ENCODE assay signal across 9 mouse cellular contexts in the genomic region with DNA sequence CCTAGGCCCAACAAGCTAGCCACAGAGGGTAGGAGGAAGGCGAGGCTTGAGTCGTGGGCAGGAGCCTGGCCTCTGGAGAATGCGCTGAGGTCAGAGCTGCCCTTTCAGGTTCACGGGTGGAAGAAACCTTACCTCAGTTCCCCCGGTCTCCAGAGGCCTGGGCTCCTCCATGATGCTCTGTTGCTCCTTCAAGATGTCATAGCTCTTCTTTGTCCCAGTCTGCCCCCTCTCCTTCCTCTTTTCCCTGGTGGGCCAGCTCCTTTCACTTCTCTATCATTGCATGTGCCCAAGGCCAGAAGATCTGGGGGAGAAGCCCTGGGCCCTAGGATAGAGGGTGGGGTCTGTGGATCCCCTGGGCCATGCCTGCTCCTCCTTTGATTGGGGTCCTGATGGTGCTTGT. TPM values are rescaled to one million over a fixed set of nuclear protein-coding genes. Genes with fewer than 3 reads are reported as not detected.
DNase-seq lines count a peak whose midpoint lies in the region; ATAC-seq lines count a peak whose summit lies in the region.
"Had no signal": no experiment of that assay in that cellular context is flagged by ENCODE, and none has a peak within 500 bp of the region (broad histone marks: within the 10 kb centered on the region; RNA-seq: fewer than 3 reads in every experiment).

No protein-coding gene starts in this region.

- WGBS in heart, embryonic 11.5 days (ENCODE audit: insufficient replicate concordance) = 77% methylated on average over 5 of the region's 5 CpGs
- 72% methylated on average over 5 of the region's 5 CpGs for WGBS in hindbrain, embryonic 15.5 days
- 87% methylated on average over 5 of the region's 5 CpGs for WGBS in midbrain, embryonic 13.5 days

- peaks cover 2% of the 10 kb centered on the region; the same call in 1 of the 2 replicates for H3K36me3 ChIP-seq in heart, embryonic 11.5 days (ENCODE audit: control insufficient read depth, insufficient read depth, low read length)
- H3K36me3 ChIP-seq in hindbrain, embryonic 15.5 days = no peaks in the 10 kb centered on the region
- peaks cover 3% of the 10 kb centered on the region; the same call in 1 of the 2 replicates for H3K36me3 ChIP-seq in midbrain, embryonic 13.5 days

- H3K4me2 ChIP-seq in heart, embryonic 11.5 days = peak overlapping the region; percentile 68
- H3K4me2 ChIP-seq in hindbrain, embryonic 15.5 days = peak overlapping the region; percentile 99
- peak overlapping the region; percentile 95 for H3K4me2 ChIP-seq in midbrain, embryonic 13.5 days (replicated peaks)

- H3K27me3 ChIP-seq in heart, embryonic 11.5 days (ENCODE audit: control insufficient read depth, insufficient read depth, low read length) = no peaks in the 10 kb centered on the region
- H3K27me3 ChIP-seq in hindbrain, embryonic 15.5 days = no peaks in the 10 kb centered on the region
- H3K27me3 ChIP-seq in midbrain, embryonic 13.5 days = no peaks in the 10 kb centered on the region
- H3K27me3 ChIP-seq: Patski had no signal

- no peak for DNase-seq in heart, adult 18-20 months
- no peak for DNase-seq in right cerebral cortex, postnatal 36 days (ENCODE audit: low spot score in 2 of 2)
- DNase-seq in thymus, postnatal 0 days (ENCODE audit: low spot score) = no peak

- H3K4me3 ChIP-seq in heart, embryonic 11.5 days (ENCODE audit: low read depth, low read length) = peak overlapping the region; percentile 64
- H3K4me3 ChIP-seq in brown adipose tissue, adult 24 weeks (ENCODE audit: insufficient read depth, low read depth, low read length) = peak overlapping the region; percentile 85
- peak overlapping the region; percentile 64; the same call in 1 of the 2 replicates for H3K4me3 ChIP-seq in hindbrain, embryonic 15.5 days
- peak overlapping the region; percentile 86 for H3K4me3 ChIP-seq in midbrain, embryonic 13.5 days (replicated peaks)

- H3K9me3 ChIP-seq in heart, embryonic 11.5 days (replicated peaks; ENCODE audit: control insufficient read depth, low read length) = no peaks in the 10 kb centered on the region
- H3K9me3 ChIP-seq in hindbrain, embryonic 15.5 days = no peaks in the 10 kb centered on the region
- H3K9me3 ChIP-seq in midbrain, embryonic 13.5 days = no peaks in the 10 kb centered on the region

- no peak for ATAC-seq in heart, embryonic 11.5 days (replicated peaks; ENCODE audit: insufficient number of reproducible peaks, low FRiP score, low TSS enrichment)
- no peak for ATAC-seq in hindbrain, embryonic 15.5 days (ENCODE audit: low FRiP score, low read depth)
- no peak for ATAC-seq in midbrain, embryonic 13.5 days
- ATAC-seq in inflammation-experienced regulatory T-cells, adult 6 months = no peak
- ATAC-seq: Patski had no signal

- no peak overlapping the region; the same call in 1 of the 2 replicates for H3K9ac ChIP-seq in heart, embryonic 11.5 days (ENCODE audit: low read depth, low read length)
- H3K9ac ChIP-seq in hindbrain, embryonic 15.5 days = 0 out of 2 replicates have a peak overlapping the region, but pooled peaks have one; percentile 81
- peak overlapping the region; percentile 89 for H3K9ac ChIP-seq in midbrain, embryonic 13.5 days (replicated peaks)

- peaks cover 34% of the 10 kb centered on the region for H3K4me1 ChIP-seq in heart, embryonic 11.5 days (ENCODE audit: control insufficient read depth, insufficient read depth, low read length)
- H3K4me1 ChIP-seq in brown adipose tissue, adult 24 weeks (ENCODE audit: control insufficient read depth, insufficient read depth, insufficient read length, low read length) = peaks cover 32% of the 10 kb centered on the region
- H3K4me1 ChIP-seq in hindbrain, embryonic 15.5 days (replicated peaks) = peaks cover 49% of the 10 kb centered on the region
- peaks cover 40% of the 10 kb centered on the region for H3K4me1 ChIP-seq in midbrain, embryonic 13.5 days (replicated peaks)

- H3K27ac ChIP-seq in heart, embryonic 11.5 days (ENCODE audit: low read depth, low read length) = no peak overlapping the region
- peak overlapping the region; percentile 83 for H3K27ac ChIP-seq in brown adipose tissue, adult 24 weeks (replicated peaks; ENCODE audit: low read depth, low read length)
- H3K27ac ChIP-seq in hindbrain, embryonic 15.5 days (replicated peaks) = no peak overlapping the region
- no peak overlapping the region for H3K27ac ChIP-seq in midbrain, embryonic 13.5 days

RNA-seq across cellular contexts. Expression of gene Tpra1, which starts 1.7 kb away (rescaled TPM):
- 40.1 and 41.8 TPM in 2 replicates for polyA plus RNA-seq in heart, embryonic 11.5 days (2014; fragmentation: Nextera tagmentation; extraction: Ambion mirVana)
- total RNA-seq in heart, adult 18-20 months (2021) = 10 to 100 TPM; 35.0 to 37.1 TPM
- polyA plus RNA-seq in brown adipose tissue, adult 24 weeks (2012; ENCODE audit: insufficient read depth, insufficient read length, missing spikeins) = 15.5 and 17.5 TPM in 2 replicates
- polyA plus RNA-seq in hindbrain, embryonic 15.5 days (2015; fragmentation: Nextera tagmentation; extraction: Ambion mirVana) = 81.7 and 94.2 TPM in 2 replicates
- 66.9 and 70.2 TPM in 2 replicates for polyA plus RNA-seq in midbrain, embryonic 13.5 days (2015; fragmentation: Nextera tagmentation; extraction: Ambion mirVana)
- 77.0 and 78.8 TPM in 2 replicates for polyA plus RNA-seq in thymus, postnatal 0 days (2015; fragmentation: Nextera tagmentation; extraction: Ambion mirVana)
- 10 to 100 TPM; 46.5 to 64.8 (median 52.8) TPM for polyA plus RNA-seq in inflammation-experienced regulatory T-cells, adult 6 months (2017; shearing (Covaris generic))

RNA-seq across cellular contexts. Expression of gene Mcm2, which starts 5.1 kb away (rescaled TPM):
- polyA plus RNA-seq in heart, embryonic 11.5 days (2014; fragmentation: Nextera tagmentation; extraction: Ambion mirVana) = 119 and 138 TPM in 2 replicates
- total RNA-seq in heart, adult 18-20 months (2021) = 1 to 10 TPM; 4.7 to 5.6 TPM
- polyA plus RNA-seq in brown adipose tissue, adult 24 weeks (2012; ENCODE audit: insufficient read depth, insufficient read length, missing spikeins) = 1.7 and 1.8 TPM in 2 replicates
- polyA plus RNA-seq in hindbrain, embryonic 15.5 days (2015; fragmentation: Nextera tagmentation; extraction: Ambion mirVana) = 34.0 and 36.2 TPM in 2 replicates
- polyA plus RNA-seq in midbrain, embryonic 13.5 days (2015; fragmentation: Nextera tagmentation; extraction: Ambion mirVana) = 66.2 and 71.9 TPM in 2 replicates
- polyA plus RNA-seq in thymus, postnatal 0 days (2015; fragmentation: Nextera tagmentation; extraction: Ambion mirVana) = 138 and 161 TPM in 2 replicates
- 10 to 100 TPM; 18.8 to 61.4 (median 19.9) TPM for polyA plus RNA-seq in inflammation-experienced regulatory T-cells, adult 6 months (2017; shearing (Covaris generic))

RNA-seq across cellular contexts. Expression of gene Podxl2, which starts 28.9 kb away (rescaled TPM):
- 26.4 and 27.2 TPM in 2 replicates for polyA plus RNA-seq in heart, embryonic 11.5 days (2014; fragmentation: Nextera tagmentation; extraction: Ambion mirVana)
- 10 to 100 TPM; 15.0 to 18.8 TPM for total RNA-seq in heart, adult 18-20 months (2021)
- polyA plus RNA-seq in brown adipose tissue, adult 24 weeks (2012; ENCODE audit: insufficient read depth, insufficient read length, missing spikeins) = 1.1 and 1.6 TPM in 2 replicates
- 584 and 747 TPM in 2 replicates for polyA plus RNA-seq in hindbrain, embryonic 15.5 days (2015; fragmentation: Nextera tagmentation; extraction: Ambion mirVana)
- polyA plus RNA-seq in midbrain, embryonic 13.5 days (2015; fragmentation: Nextera tagmentation; extraction: Ambion mirVana) = 478 and 520 TPM in 2 replicates
- 14.1 and 16.9 TPM in 2 replicates for polyA plus RNA-seq in thymus, postnatal 0 days (2015; fragmentation: Nextera tagmentation; extraction: Ambion mirVana)
- polyA plus RNA-seq in inflammation-experienced regulatory T-cells, adult 6 months (2017; shearing (Covaris generic)) = not detected

Comparison
In these comparisons a context has a peak if more than half of its experiments do, and no peak if none do; other contexts are left out.
1. RNA of gene Podxl2, which starts 28.9 kb away (polyA plus RNA-seq): 584 to 747 TPM in hindbrain, embryonic 15.5 days and 478 to 520 TPM in midbrain, embryonic 13.5 days; 26.4 to 27.2 TPM in heart, embryonic 11.5 days, 14.1 to 16.9 TPM in thymus, postnatal 0 days, 1.1 to 1.6 TPM in brown adipose tissue, adult 24 weeks and not detected in inflammation-experienced regulatory T-cells, adult 6 months; every median in the first group is over 10 times any median in the second.
2. Peak in every context shown above with its lines, with median percentiles within 50 percentile points of each other: H3K4me2 ChIP-seq and H3K4me3 ChIP-seq.